Mouse (Mus musculus): ENCODE measurements at regions not wholly inside any gene's neighbourhood (a gene's known extent, or its start where the extent isn't known, plus 50 kb on each side); places are given as distances from the start of the nearest gene placed in this dataset.

DNA sequence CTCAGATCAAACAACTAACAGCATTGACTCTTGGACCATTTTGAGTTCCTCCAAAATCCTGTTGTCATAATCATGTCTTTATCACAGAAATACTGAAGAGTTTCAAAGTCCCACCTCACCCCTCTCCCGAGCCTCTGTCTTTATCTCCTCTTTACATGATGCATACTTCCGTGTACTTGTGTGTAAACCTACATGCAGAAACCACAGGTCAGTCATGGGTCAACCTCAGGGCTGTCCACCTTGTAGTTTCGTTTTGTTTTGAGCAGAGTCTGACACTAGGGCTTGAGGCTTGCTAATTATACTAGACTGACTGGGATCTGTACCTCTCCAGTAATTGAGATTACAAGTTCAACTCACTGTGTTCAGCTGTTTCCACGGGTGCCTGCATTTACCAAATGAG lies 348.4 kb upstream of the Acvr2a start:
- DNase-seq (ENCODE audit: low read depth, low spot score) (no peak), ATAC-seq (no peak)
- POLR2A ChIA-PET, result no interaction called here
- H3K27me3 ChIP-seq, result no peaks in the 10 kb centered on the region
- in situ Hi-C loops (cut with MboI; ENCODE audit: low pct_unique_long_range_greater_than_20kb), result no loop called here
- CTCF ChIA-PET, result interaction anchor here (1.0 kb wide), 1 partner anchor 49 kb away, joined by 3 read pairs; no protein-coding TSS in a partner anchor
- TF ChIP-seq CTCF (IDR thresholded peaks at IDR 0.05), result no peak

DNA sequence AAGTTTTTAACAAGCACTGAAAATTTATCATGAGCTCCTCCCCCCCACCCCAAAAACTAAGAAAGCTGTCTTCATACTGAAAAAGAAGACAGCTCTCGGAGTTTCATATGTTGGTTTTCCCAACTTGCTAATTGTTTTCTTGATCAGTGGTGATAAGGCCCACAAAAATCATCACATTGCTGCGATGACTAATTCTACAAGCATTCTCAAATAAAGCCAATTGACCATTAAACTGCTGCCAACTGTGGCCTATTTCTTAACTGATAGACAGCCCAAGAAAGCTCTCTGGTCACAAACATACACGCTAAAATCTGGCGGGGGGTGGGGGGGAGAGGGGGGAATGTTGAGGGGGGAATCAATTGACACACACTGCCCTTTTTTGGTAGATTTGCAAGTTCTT lies 345.0 kb upstream of the Acvr2a start:
- DNase-seq (ENCODE audit: low read depth, low spot score) (no peak), ATAC-seq (peak; percentile 87)
- H3K27me3 ChIP-seq, result no peaks in the 10 kb centered on the region
- no peak for TF ChIP-seq CTCF (IDR thresholded peaks at IDR 0.05)
- ChIA-PET CTCF (interaction anchor here (0.6 to 1.9 kb wide), 5 partner anchors 9 to 416 kb away, joined by 3 to 6 read pairs (median 4); no protein-coding TSS in a partner anchor), POLR2A (no interaction called here)
- in situ Hi-C loops (cut with MboI; ENCODE audit: low pct_unique_long_range_greater_than_20kb), result no loop called here

DNA sequence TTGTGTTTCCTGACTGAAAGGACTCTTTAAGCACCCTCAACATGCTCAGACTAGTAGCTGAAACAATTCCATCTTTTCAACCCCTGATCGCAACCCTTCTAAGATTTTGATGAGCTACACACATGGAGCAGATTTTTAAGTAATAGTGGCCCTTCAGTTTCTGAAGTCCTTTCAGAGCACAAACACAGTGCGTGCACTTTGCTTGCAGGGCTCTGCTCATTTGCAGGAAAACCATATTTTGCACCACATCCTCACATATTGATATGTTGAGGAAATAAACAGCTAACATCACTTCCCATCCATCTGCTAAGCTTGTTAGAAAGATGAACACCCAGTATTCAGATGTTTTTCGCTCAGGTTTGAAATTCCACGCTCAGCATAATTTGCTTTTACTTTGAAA lies 344.6 kb upstream of the Acvr2a start:
- ATAC-seq (no peak), DNase-seq (ENCODE audit: low read depth, low spot score) (no peak)
- in situ Hi-C loops (cut with MboI; ENCODE audit: low pct_unique_long_range_greater_than_20kb), result no loop called here
- no peak for TF ChIP-seq CTCF (IDR thresholded peaks at IDR 0.05)
- POLR2A ChIA-PET, result no interaction called here
- no peaks in the 10 kb centered on the region for H3K27me3 ChIP-seq
- CTCF ChIA-PET, result interaction anchor here (0.6 to 1.9 kb wide), 4 partner anchors 9 to 415 kb away, joined by 3 to 6 read pairs (median 4); no protein-coding TSS in a partner anchor

DNA sequence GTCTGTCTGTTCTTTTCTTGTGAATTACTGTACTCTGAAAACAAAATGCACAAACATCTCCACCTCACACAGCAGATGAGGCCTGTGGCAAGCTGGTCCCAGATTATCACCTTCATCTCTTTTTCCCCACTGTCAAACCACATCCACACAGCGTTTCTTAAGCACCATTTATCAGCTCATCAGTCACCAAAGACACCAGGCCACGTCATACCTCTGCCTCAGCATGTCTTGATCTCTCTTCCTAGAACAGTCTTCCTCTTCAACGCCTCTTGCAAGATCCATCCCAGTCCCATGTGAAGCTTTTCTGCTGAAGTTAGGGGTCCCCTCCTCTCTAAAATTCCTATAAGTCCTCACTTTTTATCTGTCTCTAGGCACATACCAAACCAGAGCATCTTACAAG lies 340.8 kb upstream of the Acvr2a start:
- no peak for TF ChIP-seq CTCF (IDR thresholded peaks at IDR 0.05)
- CTCF ChIA-PET, result interaction anchor here (1.2 to 1.4 kb wide), 3 partner anchors 17 to 36 kb away, joined by 3 to 4 read pairs (median 3); no protein-coding TSS in a partner anchor

DNA sequence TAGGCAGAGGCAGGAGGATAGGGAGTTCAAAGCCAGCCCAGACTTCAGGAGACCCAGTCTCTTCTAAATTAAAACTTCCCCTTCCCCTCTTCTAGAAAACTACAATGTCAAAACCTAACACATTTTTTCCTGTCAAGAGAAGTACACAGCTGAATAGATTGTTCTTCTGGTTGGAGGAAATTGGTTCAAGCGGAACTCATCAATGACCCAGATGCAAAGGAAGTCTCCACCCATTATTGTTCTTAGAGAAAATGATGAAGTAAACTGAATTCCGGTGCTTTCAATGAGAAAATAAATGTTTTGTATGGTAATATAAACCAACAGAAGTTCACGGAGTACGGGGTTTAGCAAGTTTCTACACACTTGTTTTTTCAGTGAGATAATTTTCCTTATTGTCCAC lies 339.3 kb upstream of the Acvr2a start:
- no peak for TF ChIP-seq CTCF (IDR thresholded peaks at IDR 0.05)
- ChIA-PET POLR2A (interaction anchor here (0.7 kb wide), 1 partner anchor 207 kb away, joined by 4 read pairs; no protein-coding TSS in a partner anchor), CTCF (no interaction called here)
- ATAC-seq (no peak), DNase-seq (ENCODE audit: low read depth, low spot score) (no peak)
- H3K27me3 ChIP-seq, result no peaks in the 10 kb centered on the region
- in situ Hi-C loops (cut with MboI; ENCODE audit: low pct_unique_long_range_greater_than_20kb), result no loop called here

More for the DNA sequence above, 340.8 kb upstream of the Acvr2a start:
- in situ Hi-C loops (cut with MboI; ENCODE audit: low pct_unique_long_range_greater_than_20kb), result no loop called here
- ATAC-seq, result no peak
- H3K27me3 ChIP-seq, result no peaks in the 10 kb centered on the region
- POLR2A ChIA-PET, result no interaction called here
- no peak for DNase-seq (ENCODE audit: low read depth, low spot score)

DNA sequence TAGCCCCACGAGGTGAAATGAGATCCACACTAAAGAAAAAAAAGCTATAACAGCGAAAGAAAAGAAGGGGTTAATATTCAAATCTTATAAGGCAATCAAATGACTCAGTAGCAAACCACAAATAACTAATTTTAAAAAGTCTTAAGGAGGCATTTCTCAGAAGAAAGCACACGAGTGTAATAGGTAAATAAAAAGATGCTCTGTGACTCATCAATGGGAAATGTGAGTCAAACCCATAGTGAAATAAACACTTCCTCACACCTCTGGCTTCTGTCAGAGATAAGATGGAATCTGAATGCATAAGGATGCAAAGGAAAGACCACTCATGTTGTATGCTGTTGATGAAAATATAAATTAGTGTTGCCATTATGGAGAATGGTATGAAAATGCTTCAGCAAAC lies 337.1 kb upstream of the Acvr2a start:
- POLR2A ChIA-PET, result no interaction called here
- no peaks in the 10 kb centered on the region for H3K27me3 ChIP-seq
- ATAC-seq, result no peak
- TF ChIP-seq CTCF (IDR thresholded peaks at IDR 0.05), result no peak
- CTCF ChIA-PET, result no interaction called here
- no peak for DNase-seq (ENCODE audit: low read depth, low spot score)
- in situ Hi-C loops (cut with MboI; ENCODE audit: low pct_unique_long_range_greater_than_20kb), result no loop called here

DNA sequence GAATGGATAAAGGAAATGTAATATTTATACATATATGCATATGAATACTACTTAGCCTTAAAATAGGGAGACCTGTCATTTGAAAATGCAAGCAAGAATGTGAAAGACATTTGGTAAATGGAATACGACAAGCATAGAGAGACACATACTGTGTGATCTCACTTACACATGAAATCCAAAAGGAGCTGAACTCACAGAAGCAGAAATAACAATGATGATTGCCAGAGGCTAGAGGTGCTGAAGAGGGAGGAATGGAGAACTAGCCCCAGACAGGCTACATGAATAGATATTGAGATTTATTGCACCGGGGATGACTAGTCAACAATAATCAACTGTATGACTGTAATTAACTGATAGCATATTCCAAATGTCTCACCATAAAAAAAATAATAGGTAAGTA lies 336.6 kb upstream of the Acvr2a start:
- in situ Hi-C loops (cut with MboI; ENCODE audit: low pct_unique_long_range_greater_than_20kb), result no loop called here
- TF ChIP-seq CTCF (IDR thresholded peaks at IDR 0.05), result no peak
- ChIA-PET POLR2A (interaction anchor here (0.6 kb wide), 1 partner anchor 168 kb away, joined by 3 read pairs; no protein-coding TSS in a partner anchor), CTCF (interaction anchor here (1.7 kb wide), 1 partner anchor 8 kb away, joined by 5 read pairs; no protein-coding TSS in a partner anchor)
- no peak for DNase-seq (ENCODE audit: low read depth, low spot score)
- H3K27me3 ChIP-seq, result no peaks in the 10 kb centered on the region
- ATAC-seq, result no peak

DNA sequence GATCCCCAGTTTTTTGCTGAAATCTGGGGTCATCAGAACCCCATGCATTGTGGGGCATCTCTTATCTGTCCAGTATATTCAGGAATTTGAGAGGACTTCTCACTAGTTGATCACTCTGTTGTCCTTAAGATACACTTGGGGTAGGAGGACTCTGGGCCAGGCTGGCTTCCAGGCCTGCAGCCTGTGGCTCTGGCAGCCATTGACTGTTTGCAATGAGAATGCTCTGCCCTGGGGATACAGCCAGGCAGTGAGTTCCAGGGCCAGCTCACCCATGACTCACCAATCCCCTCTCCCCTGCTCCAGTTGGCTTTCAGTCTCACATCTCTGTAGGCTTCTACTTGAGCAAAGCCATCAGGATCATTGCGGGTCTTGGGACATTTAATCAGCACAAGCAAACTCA lies 334.3 kb upstream of the Acvr2a start:
- TF ChIP-seq CTCF (IDR thresholded peaks at IDR 0.05), result no peak
- ChIA-PET POLR2A (no interaction called here), CTCF (interaction anchor here (1.1 kb wide), 1 partner anchor 19 kb away, joined by 3 read pairs; no protein-coding TSS in a partner anchor)
- in situ Hi-C loops (cut with MboI; ENCODE audit: low pct_unique_long_range_greater_than_20kb), result no loop called here
- ATAC-seq (no peak), DNase-seq (ENCODE audit: low read depth, low spot score) (no peak)
- H3K27me3 ChIP-seq, result no peaks in the 10 kb centered on the region

DNA sequence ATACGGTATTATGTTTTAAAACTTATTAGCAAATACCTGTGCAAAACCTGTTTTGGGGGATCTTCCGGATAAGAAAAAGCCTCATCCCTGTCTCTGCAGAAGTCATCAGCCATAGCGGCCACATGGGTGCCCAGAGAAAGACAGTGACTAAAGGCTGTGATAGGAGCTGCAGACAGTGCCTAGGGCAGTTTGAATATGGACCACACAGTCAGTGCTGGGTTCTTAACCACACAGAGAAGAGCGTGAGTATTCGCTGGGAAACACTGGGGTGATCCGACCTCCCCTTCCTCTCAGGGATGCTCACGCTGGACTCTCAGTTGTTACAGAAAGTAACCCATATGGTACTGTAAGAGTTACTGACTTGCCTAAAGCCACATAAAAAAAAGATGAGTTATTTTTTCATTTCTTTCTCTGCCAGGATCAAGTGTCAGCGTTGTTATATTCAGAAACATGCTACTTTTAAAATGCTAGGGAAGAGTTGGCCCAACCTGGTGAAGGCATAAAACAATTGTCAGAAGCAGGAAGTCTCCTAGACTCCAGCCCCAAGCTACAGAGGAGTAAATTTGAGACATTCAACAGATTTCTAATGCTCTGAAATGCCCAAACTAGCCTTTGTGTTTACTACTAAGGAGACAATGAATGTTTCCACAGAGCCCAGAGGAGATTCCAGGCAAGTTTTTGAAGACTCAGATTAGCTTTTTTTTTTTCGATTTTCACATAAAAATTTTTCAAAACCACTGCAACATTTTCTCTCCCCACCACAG lies 333.3 kb upstream of the Acvr2a start:
- DNase-seq (ENCODE audit: low read depth, low spot score) (no peak), ATAC-seq (no peak)
- POLR2A ChIA-PET, result interaction anchor here (0.6 kb wide), 1 partner anchor 87 kb away, joined by 3 read pairs; no protein-coding TSS in a partner anchor
- H3K27me3 ChIP-seq, result no peaks in the 10 kb centered on the region
- in situ Hi-C loops (cut with MboI; ENCODE audit: low pct_unique_long_range_greater_than_20kb), result no loop called here
- TF ChIP-seq CTCF (IDR thresholded peaks at IDR 0.05), result no peak
- CTCF ChIA-PET, result interaction anchor here (1.1 to 1.4 kb wide), 2 partner anchors 11 to 18 kb away, joined by 3 read pairs; no protein-coding TSS in a partner anchor

DNA sequence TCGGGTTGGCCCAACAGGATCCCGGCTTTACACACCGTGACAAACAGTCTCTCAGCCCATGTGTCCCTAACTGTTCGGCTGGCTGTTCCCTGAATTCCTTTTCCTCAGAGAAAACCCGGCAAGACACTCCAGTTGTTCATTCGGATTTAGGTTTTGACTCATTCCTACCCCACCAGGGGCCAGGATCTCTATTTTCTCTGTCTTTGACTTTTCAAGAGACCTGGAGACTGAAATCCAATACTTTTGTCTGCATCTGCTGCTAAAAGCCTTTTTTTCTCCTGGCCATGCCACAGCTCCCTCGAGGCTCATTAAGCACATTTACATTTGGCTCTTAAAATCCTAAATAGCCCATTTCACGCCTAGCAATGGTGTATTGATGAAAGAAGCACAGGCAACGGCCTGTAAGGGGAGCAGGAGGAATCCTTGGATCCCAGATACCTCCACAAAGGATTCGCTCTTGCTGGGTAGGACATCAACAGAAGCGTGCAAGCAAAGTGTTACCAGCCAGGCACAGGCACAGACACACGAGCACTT lies 332.6 kb upstream of the Acvr2a start:
- DNase-seq (ENCODE audit: low read depth, low spot score) (no peak), ATAC-seq (no peak)
- ChIA-PET CTCF (interaction anchor here (1.4 kb wide), 1 partner anchor 10 kb away, joined by 3 read pairs; no protein-coding TSS in a partner anchor), POLR2A (interaction anchor here (0.6 kb wide), 1 partner anchor 87 kb away, joined by 3 read pairs; no protein-coding TSS in a partner anchor)
- in situ Hi-C loops (cut with MboI; ENCODE audit: low pct_unique_long_range_greater_than_20kb), result no loop called here
- TF ChIP-seq CTCF (IDR thresholded peaks at IDR 0.05), result no peak
- no peaks in the 10 kb centered on the region for H3K27me3 ChIP-seq

DNA sequence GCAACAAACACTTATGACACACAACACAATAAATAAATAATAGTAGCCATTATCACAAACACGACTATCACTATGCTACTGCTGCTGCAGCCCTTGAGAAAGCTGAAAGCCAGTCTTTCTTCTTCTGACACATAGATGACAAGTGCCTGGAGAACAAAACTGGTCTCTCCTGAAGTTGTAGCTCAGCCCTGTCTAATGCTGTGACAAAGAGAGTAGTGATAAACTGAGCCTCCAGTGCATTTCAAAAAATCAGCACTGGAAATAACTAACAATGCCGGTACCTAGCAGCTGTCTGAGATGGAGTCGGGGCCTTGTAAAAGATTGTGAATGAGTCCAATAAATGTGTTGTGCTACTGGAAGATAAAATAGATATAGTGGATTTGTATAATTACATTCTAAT lies 320.3 kb upstream of the Acvr2a start:
- H3K27me3 ChIP-seq, result no peaks in the 10 kb centered on the region
- CTCF ChIA-PET, result interaction anchor here (0.7 to 0.8 kb wide), 2 partner anchors 11 to 18 kb away, joined by 3 read pairs; no protein-coding TSS in a partner anchor
- POLR2A ChIA-PET, result no interaction called here
- ATAC-seq, result no peak
- no peak for DNase-seq (ENCODE audit: low read depth, low spot score)
- no peak for TF ChIP-seq CTCF (IDR thresholded peaks at IDR 0.05)
- in situ Hi-C loops (cut with MboI; ENCODE audit: low pct_unique_long_range_greater_than_20kb), result no loop called here
